Mouse (Mus musculus) thymus, postnatal 25 days (tissue): Measurements from ENCODE around the gene Esp22.
"Not testable (repeated sequence)": the region's sequence is repeated elsewhere in the genome, so short reads cannot be mapped to it uniquely, and the experiment has no call there.

Experiments
- DNase-seq: peaks from one replicate; pipeline ENCODE4 v3.0.0; 2022

Esp22 gene

GRCm38 (mm10) chr17:39095034-39095433 lies at the start of gene Esp22:
TSS of gene Esp22 (plus strand) at chr17:39095334.
- DNase-seq: no peak

GRCm38 (mm10) chr17:39063641-39064040 lies 31.5 kb upstream of the Esp22 start:
- DNase-seq: no peak

GRCm38 (mm10) chr17:39076937-39077336 lies 18.2 kb upstream of the Esp22 start, which contains the start of gene Esp23:
TSS of gene Esp23 (minus strand) at chr17:39077037.
- DNase-seq: no peak

- not testable (repeated sequence) for DNase-seq
Observed at GRCm38 (mm10) chr17:39107126-39107525, 12.0 kb downstream of the Esp22 start.

GRCm38 (mm10) chr17:39129156-39129555 lies 34.0 kb downstream of the Esp22 start:
- not testable (repeated sequence) for DNase-seq
